Mouse (Mus musculus): Measurements from ENCODE around the gene Pgp. TPM values are rescaled to one million over a fixed set of nuclear protein-coding genes. Genes with fewer than 3 reads are reported as not detected.
A peak's percentile ranks its signal among the peaks of the same experiment; 100 is the strongest.
"Not testable (repeated sequence)": the region's sequence is repeated elsewhere in the genome, so short reads cannot be mapped to it uniquely, and the experiment has no call there.

Gene Pgp
- total RNA-seq (2021) = 10 to 100 TPM; 47.6 to 52.1 TPM
- long read RNA-seq, experiment 1, transcript Pgp-201 (2 exons, 2,627 nt) = major isoform, 265 of 317 reads
- long read RNA-seq, experiment 1, transcript Pgp-202 (1 exons, 2,428 nt) = minor isoform, 50 of 317 reads
- long read RNA-seq, experiment 1, partial matches to known transcripts = 0 of 317 reads
- long read RNA-seq, experiment 1, other reads (novel, unspliced or antisense) = 2 of 317 reads
- long read RNA-seq, experiment 2, transcript Pgp-202 (1 exons, 2,428 nt) = minor isoform, 43 of 282 reads
- long read RNA-seq, experiment 2, transcript Pgp-201 (2 exons, 2,627 nt) = major isoform, 238 of 282 reads
- long read RNA-seq, experiment 2, partial matches to known transcripts = 0 of 282 reads
- long read RNA-seq, experiment 2, other reads (novel, unspliced or antisense) = 1 of 282 reads

DNA sequence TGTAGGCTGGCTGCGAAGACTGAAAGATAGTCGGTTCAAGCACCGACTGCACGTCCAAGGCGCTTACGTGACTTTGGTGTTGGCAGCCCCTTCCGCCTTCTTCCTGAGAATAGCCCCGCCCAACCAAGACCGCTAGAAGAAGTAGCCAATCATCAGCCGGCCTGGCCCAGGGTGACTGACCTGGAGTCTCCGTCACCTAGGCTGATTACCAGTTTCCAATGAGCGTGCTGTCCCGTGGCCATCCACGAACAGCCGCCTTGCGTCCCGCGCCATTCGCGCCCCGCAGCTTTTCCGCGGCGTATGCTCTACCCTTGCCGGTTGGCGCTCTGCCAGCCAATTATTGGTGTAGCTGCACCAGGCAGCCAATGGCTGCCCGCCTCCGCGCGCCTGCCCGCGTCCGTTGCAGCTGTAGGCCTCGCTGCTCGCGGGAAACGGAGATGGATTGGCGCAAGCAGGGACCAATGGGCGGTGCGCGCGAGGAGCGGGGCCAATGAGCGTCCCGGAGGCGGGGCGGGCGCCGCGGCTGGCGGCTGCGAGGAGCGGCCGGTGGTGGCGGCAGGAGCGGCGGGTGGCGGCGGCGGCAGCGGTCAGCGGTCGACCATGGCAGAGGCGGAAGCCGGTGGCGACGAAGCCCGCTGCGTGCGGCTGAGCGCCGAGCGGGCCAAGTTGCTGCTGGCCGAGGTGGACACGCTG is at the start of gene Pgp, which contains the start of gene E4f1:
TSS of gene Pgp (plus strand) at position 483 of the 693 bp plus-strand sequence.
TSS of gene E4f1 (minus strand) at position 404 of the 693 bp plus-strand sequence.
- peak; percentile 98 for DNase-seq (ENCODE audit: low spot score)

DNA sequence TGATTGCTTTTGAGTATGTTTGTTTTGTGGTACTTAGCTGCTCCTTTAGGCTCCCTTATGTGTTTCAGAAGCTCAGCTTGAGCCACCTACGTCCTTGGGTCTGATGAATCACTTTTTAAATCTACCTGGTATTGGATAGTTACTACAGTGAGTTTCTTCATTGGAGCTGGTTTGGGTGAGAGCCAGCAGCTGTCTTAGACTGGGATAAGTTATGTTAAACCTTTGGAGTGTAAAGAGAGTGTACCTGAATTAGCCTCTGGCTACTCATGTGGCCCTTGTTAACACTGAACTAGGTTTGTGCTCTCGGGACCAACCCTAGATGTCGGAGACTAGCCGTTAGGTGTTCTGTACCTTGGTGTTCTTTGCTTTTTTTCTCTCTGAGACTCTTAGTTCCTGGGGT is 47.1 kb upstream of the Pgp start:
- DNase-seq (ENCODE audit: low spot score) = no peak

DNA sequence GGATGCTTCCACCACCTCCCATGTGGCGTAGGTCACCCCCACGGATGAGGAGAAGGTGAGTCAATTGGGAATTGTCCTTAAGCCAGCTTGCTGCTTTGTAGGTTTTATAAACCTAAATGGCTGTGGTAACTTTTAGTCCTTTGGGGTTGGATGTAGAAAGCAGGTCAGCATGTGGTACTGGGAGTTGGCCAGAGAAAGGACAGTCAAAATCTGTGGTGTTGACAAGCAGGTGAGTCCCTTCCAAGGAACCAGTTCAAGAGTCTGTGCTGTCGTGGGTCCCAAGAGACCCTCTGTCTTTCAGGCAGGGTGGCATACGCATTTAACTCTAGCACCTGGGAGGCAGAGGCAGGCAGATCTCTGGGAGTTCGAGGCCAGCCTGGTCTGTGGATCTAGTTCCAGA is 45.7 kb upstream of the Pgp start:
- DNase-seq (ENCODE audit: low spot score) = no peak

DNA sequence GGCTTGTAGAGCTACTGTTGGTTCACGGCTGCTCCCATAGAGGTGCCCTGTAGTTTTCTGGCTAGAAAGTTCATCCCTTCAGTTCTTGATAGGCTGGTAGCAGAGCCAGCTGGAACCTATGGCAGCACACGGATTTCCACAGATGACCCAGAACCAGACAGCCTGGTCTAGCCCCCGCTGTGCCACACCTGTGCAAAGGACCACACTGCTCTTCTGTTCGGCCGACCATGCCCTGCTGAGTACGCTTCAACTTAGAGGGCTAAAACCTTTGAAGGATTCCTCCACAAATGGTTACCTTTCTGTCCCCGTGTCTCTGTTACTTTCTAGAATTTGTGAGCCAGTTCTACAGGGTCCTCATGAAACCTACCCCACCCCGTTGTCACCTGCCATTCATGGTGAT is 44.9 kb upstream of the Pgp start:
- DNase-seq (ENCODE audit: low spot score) = not testable (repeated sequence)

DNA sequence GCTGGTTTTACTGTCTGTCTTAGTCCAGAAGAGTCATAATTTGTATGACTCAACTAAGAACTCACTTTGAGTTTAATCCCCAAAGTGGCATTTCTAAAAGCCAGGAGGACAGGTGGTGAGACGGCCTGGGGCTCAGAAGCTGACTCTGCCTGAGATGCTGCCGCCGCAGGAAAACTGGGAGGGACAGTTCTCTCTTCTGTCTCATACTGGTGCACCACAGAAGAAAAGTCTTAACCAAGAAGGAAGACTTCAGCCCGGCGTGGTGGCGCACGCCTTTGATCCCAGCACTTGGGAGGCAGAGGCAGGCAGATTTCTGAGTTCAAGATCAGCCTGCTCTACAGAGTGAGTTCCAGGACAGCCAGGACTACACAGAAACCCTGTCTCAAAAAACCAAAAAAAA is 44.3 kb upstream of the Pgp start:
- DNase-seq (ENCODE audit: low spot score) = no peak

DNA sequence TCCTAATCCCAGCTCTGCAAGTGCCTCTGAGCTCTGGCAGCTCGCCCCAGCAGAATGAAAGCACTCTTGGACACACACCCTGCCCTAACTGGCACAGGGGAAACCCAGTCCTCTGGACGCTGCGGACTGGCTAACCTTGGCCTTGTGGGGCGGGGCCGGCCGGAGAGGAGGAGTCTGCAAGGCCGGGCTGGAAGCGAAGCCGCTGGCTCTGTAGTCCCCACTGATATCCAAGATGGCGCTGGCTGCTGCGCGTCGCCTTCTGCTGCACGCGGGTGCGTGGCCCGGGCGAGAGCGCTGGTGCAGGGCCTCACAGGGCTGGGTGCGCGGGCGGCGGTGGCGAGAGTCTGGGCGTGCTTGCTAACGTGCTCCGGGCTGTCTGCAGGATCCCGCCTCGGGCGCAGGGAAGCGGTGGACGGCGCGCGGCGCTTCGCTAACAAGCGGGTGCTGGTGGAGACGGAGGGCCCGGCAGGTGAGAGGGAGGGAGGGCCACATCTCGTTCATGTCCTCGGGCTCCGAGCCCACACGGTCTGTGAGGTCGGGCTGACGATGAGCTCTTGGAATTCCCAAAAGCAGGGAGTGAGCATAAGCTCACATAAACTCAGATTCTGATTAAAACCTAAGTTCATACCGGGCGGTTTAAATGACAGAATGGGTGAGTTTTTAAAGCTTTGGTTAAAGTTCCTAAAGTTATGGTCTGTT is 43.6 kb upstream of the Pgp start, which contains the start of gene Eci1:
TSS of gene Eci1 (plus strand) at position 171 of the 699 bp plus-strand sequence.
- peak; percentile 97 for DNase-seq (ENCODE audit: low spot score)

DNA sequence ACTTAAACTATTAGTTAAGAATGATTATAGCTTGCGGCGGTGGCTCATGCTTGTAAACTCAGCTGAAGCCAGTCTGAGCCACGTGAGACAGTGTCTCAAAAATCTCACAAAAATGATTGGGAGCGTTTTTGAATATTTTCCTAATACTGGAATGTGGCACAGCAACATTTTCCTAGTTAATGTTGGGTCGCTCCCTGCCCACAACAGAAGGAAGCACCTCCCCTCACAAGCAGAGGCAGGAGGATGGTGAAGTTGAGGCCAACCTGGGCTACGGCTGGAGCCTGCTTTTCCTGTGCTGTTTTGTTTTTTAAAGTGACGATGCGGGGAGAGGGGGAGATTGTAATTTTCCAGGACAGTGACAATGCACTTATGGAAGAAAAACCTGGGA is 43.0 kb upstream of the Pgp start:
- no peak for DNase-seq (ENCODE audit: low spot score)

DNA sequence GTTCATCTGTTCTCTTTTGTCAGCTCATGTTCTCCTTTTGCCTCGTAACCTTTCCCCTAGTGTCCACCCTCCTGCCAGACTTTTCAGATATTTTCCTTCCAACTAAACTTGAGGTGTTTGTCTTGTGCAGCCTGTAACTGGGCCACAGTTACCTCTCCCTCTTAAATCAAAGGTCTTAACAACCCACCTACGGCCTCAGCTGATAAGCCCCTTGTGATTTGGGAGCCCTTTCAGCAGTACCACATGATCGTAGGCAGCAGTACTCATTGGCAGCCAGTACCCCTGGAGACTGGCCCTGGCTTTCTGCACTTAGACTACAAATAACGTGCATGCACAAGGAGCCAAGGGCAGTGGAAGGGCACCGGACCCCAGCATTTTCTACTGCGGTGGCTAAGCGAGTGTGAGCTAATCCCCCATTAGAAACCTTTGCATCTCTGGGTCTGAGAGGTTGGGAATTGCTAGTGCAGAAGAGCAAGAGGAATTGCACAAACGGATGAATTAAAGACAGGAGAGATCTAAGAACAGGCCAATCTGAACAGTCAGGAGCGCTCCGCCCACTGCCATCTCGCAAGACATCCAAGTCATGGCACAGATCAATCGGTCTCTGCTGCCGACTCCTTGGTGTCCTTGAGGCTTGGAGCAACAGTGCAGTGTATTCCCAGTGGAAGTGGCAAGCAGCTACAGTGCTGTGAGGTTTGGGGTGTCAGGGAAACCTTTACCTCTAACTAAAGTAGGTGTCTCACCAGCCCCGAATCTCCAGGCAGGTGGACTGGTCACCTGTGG is 40.8 kb upstream of the Pgp start:
- DNase-seq (ENCODE audit: low spot score) = peak; percentile 58

DNA sequence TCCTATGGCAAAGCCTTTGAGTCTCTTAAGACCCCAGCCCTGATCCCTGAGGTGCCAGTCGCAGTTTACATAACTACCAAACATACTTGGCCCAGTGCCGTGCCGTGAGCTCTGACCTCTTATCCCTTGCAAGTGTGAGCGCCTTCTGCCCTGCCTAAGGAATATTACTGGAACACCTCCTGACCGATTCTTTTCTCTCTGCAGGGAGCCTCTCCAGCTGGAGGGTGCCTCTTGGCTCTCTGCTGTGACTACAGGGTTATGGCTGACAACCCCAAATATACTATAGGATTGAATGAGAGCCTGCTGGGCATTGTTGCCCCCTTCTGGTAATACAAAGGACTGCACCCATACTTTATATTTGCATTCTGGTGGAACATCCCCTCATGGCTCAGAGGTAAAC is 33.2 kb upstream of the Pgp start:
- DNase-seq (ENCODE audit: low spot score) = peak; percentile 39

DNA sequence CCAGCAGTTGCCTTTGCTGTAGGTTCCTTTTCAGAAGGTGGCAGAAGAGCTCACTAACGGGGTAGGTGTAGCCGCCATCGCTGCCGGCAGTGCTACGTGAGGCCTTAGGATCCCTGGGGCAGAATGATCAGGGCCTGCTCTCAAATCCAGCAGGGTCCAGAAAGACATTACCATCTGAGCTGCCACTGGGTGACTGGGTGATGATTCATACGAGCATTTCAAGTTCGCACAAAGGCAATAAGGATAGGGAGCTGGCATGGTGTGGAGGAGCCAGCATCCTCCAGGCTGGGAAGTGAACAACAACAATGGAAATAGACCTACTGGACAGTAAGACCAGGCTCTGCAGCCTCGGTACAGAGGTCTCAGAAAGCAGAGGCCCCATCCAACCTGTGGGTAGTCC is 29.8 kb upstream of the Pgp start:
- DNase-seq (ENCODE audit: low spot score) = no peak

DNA sequence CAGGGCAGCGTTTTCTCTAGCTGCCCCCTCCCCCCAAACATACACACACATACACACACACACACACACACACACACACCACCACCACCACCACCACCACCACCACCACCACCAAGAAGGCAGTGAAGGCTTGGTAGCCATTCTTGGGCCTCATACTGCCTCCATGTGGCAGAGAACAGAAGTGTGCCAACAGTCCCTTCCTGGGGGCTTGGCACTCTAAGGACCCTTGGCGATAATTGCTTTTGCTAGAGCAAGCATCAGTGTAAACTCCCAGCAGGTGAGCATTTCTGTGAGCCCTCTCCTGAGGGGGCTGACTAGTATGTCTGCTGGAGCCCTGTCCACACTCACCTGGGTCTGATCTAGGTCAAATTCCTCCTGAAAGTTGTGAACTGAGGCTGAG is 29.0 kb upstream of the Pgp start:
- no peak for DNase-seq (ENCODE audit: low spot score)

DNA sequence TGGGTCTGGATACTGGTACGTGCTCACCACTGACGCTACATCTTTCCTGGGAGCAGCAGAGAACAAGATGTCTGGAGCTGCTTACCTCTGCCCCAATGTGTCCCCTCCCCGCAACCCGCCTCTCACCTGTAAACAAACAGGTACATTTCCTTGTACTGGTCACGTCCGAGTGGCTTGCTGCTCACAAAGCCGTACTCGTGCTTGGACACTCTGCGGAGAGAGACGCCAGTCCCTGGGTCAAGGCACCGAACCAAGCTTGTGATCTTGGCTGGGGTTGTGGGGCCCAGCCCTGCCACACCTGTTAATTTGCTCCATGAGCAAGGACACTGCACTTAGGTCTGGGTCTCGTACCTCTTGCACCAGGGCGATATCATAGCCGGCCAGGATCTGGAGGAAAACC is 28.1 kb upstream of the Pgp start:
- DNase-seq (ENCODE audit: low spot score) = peak; percentile 34

DNA sequence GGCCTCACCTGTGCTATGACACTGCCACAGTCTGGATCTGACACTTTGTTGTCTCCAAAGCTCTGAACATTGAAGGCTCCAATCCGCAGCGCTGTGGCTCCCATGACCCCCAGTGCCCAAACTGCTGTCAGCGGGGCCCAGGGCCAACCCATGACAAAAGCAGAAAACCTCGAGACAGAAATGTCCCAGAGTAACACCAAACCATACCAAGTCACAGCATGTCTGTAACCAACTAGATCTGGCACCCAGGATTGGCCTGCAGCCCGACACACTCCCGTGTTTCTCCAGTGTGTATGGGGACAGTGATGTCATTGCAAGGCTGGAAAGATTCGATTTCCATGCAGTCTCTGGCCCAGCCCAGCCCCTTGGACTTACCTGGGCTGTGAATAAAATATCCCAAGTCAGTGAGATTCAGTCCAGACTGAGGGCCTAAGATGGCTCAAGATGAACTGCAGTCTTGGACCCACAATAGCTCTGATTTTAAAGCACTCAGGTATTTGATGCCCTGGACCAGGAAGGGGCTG is 27.5 kb upstream of the Pgp start, which contains the start of gene Dnase1l2:
TSS of gene Dnase1l2 (minus strand) at position 474 of the 524 bp plus-strand sequence.
- peak; percentile 25 for DNase-seq (ENCODE audit: low spot score)

DNA sequence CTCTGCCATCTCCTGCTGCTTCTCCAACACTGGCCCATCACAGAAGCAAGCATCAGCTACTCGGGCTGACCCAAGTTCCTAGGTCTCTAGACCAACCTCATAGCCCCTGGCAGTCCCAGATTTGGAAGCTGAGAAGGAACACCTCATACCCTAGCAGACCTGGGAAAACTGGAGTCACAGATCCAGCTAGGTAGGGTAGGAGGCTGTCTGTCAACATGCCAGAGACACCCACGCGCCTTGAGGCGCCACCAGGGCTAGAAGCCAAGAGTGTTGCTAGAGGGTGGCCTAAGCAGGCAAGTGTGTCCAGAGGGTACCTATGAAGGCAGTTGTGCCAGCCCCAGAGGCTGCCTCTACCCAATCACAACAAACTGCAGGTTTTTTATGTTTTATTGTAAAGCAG is 26.8 kb upstream of the Pgp start:
- no peak for DNase-seq (ENCODE audit: low spot score)

DNA sequence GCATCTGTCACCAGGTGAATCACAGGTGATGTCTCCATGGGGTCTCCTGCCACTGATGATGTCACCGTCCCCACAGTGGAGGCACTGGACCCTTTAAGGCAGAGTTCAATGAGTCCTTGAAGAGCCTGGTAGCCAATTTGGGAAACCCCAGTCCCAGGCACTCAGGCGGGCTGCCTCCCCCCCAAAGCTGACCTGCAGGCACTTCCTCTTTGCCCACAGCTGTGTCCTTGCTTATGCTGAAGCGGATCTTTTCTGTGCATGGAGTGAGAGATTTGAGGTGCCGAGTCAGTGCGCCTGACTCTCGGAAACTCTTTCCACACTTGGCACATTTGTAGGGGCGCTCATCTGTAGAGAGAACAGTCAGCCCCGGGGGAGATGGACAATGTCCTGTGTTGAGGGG is 23.6 kb upstream of the Pgp start:
- DNase-seq (ENCODE audit: low spot score) = no peak

DNA sequence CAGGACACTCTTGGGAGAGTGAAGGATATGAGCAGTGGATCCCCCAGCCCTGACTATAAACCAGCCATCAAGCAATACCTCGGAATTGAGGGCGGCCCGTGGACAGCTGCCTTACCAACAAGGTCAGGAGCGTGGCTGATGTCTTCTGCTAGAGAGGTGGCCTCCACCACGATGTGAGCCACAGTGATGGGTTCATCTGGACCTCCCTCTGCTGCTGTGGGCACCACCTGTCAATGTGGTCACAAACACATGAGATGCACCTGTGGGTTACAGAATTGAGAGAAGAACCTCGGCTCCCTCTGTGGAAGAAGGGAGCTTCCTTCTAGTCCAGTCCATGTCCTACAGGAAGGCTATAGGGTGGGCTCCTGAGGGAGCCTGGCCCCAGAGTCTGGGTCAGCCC is 20.7 kb upstream of the Pgp start:
- no peak for DNase-seq (ENCODE audit: low spot score)

DNA sequence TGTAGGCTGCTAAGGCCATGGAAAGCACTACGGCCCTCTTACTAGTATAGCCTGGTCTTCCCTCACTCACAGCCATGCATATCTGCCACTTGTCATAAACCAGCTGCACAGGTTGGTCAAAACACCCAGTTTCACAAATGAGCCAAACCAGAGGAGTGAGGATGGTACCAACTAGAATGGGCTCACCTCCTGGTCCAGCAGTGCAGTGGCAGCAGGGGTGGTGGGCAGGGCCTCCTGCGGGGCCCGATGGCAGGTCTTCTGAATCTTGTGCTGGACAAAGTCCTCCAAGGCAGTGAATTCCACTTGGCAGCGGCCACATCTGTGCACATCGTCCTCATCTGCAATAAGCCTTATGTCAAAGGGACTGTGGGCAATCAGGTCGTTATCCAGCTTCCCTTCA is 19.0 kb upstream of the Pgp start:
- no peak for DNase-seq (ENCODE audit: low spot score)

DNA sequence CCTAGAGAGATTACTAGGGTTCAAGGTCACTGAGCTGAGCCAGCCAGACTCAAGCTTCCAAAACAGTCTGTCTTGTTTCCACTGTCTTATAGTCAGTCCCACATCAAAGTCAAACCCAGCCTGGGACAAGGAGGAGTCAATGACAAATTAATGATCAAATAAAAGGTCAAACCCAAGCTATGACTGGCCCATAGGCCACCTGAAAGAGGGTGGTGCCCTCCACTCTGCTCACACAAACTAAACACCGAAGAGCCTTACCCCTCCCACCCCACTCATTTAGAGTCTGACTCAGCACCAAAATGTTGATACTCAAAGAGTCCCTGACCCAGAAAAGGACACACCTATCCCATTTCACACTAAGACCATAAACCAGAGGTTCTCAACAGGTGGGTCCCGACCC is 16.8 kb upstream of the Pgp start:
- no peak for DNase-seq (ENCODE audit: low spot score)

DNA sequence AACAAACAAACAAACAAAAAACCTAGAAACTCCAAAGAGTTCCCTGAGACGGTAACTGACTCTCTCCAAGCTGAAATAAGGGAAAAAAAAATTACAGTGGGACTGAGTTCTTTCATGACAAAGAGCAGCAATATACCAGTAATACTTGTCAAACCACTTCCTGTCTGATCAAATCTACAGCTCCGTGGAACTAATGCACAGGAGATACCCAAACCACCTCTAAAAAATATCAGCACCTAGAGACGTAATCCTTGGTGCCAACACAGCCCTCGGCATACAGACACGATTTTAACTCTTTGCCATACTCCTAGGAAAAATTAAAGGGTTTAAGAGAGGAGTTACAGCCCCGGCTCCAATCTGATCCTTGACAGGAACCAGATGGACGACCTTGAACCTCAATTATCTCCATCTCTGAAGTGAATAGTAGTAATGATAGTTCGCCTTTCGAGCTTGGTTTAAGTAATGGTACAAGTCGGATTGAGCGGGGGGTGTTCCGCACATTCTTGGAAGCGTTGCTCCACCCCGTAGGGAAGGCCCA is 15.9 kb upstream of the Pgp start:
- no peak for DNase-seq (ENCODE audit: low spot score)

DNA sequence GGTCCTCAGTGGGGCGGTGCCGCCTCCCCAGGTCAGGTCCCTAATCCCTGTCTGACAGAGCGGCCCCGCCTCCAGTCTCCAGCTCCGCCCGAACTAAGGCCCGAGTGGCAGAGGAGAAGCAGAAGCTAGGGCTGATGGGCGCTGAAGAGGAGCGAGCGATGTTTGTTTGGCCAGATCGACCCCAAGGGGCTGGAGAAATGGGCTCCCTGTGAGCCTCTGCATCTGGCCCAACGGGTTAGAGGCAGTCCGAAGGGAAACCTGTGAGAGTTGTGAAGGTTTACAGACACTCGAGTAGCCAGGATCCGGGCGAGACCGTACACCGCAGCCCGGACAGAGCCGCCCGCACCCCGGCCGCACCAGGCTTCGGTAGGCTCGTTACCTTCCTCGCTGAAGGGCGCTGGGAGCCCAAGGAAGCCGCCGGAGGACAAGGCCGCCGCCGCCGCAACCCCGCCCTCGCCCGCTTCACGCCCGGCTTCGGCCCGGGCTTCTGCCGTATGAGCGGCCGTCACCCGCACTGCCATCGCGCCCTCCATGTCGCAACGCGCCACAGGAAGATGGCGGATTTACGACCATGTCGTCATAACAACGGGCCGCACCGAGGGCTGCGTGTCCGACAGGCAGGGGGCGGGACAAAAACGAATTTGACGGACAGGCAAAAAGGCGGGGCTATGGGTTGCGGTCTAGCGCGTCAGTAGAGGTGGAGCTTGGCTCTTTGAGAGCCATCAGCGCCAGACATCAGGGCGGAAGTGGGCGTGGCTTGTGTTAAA is 15.3 kb upstream of the Pgp start:
- peak; percentile 100 for DNase-seq (ENCODE audit: low spot score)

All from gastrocnemius, adult 18-20 months (tissue).